Mouse (Mus musculus): ENCODE data around the gene Zc3h12d.

DNA sequence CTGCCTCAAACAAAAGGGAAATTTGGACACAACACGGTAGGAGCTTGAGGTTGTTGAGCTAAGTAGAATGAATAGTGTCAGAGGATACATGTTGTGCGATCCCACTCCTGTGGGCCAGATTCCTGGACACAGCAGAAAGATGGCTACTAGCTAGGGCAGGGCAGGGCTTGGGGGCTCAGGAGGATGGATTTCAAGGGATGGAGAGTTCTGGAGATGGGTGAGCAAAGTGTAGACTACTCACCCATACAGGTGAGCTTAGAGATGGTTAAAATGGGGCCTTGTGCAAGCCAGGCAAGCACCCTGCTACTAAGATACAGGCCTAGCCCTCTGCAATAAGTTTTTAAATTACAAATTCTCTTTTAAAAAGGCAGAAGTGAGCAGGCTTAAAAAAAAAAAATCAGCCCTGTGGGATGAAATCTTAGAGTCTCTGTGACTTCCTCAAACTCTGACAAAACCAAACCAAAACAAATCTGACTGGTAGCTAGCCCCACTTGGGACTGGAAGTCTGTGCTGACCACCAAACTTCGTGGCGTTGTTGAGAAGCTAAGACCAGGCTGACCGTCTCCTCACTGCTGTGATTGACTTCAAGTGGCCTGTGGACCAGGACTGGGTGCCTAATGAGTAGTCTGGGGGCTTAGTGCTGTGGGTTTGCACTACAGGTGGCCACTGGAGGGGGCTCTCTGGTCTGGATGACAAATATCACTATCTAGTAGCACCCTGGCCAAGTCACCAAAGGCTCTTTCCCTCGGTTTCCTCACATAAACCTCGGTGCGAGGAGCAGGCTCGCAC, 1.3 kb downstream of the Zc3h12d start:
- TF ChIP-seq RCOR1 (conservative IDR thresholded peaks at IDR 0.05; ENCODE audit: low read depth, low read length): no peak
- TF ChIP-seq CTCF (conservative IDR thresholded peaks at IDR 0.05 in 1 of 2, IDR thresholded peaks at IDR 0.05 in 1 of 2; ENCODE audit: low read depth in 2 of 2, low read length in 2 of 2): peak in 1 of 2 experiments; percentile 70; a peak in 2 of 4 replicates
- no peak for TF ChIP-seq USF1 (IDR thresholded peaks at IDR 0.05; ENCODE audit: low read depth, low read length)
- no peak; the same call in 1 of the 2 replicates for TF ChIP-seq EP300 (IDR thresholded peaks at IDR 0.05; ENCODE audit: low read length)
- no peak; the same call in 1 of the 2 replicates for TF ChIP-seq CHD1 (IDR thresholded peaks at IDR 0.05; ENCODE audit: low read depth, low read length)
- TF ChIP-seq TCF12 (IDR thresholded peaks at IDR 0.05; ENCODE audit: low read depth, low read length): peak; percentile 57; the same call in 1 of the 2 replicates
